Mouse (Mus musculus): ENCODE data around the gene Ubfd1. TPM values are rescaled to one million over a fixed set of nuclear protein-coding genes. Genes with fewer than 3 reads are reported as not detected.

Ubfd1 gene
- 63.8 and 65.6 TPM in 2 replicates for polyA plus RNA-seq (2015; fragmentation: Nextera tagmentation; extraction: Ambion mirVana)

- ATAC-seq, result peak; percentile 98
- Histone ChIP-seq H3K9me3 (ENCODE audit: control insufficient read depth, low read length) (no peaks in the 10 kb centered on the region), H3K36me3 (ENCODE audit: control insufficient read depth, insufficient read depth) (peaks cover 9% of the 10 kb centered on the region), H3K27ac (ENCODE audit: low read length) (peak within 1 kb of the TSS; percentile 98), H3K4me2 (ENCODE audit: low read length) (peak within 1 kb of the TSS; percentile 77), H3K9ac (replicated peaks; ENCODE audit: low read depth, low read length) (peak within 1 kb of the TSS; percentile 91), H3K4me3 (replicated peaks; ENCODE audit: low read length) (peak within 1 kb of the TSS; percentile 87), H3K4me1 (replicated peaks; ENCODE audit: control insufficient read depth, insufficient read depth, low read length) (peaks cover 26% of the 10 kb centered on the region), H3K27me3 (replicated peaks; ENCODE audit: control insufficient read depth, insufficient read depth, low read length) (no peaks in the 10 kb centered on the region)
- WGBS, result under 1% methylated on average over 59 of the region's 60 CpGs
Observed at GRCm38 (mm10) chr7:122066945-122067516, at the start of gene Ubfd1, which contains the start of gene Ears2. Ubfd1 (plus strand) TSS chr7:122067175. Ears2 (minus strand) TSS chr7:122067263.

GRCm38 (mm10) chr7:122018247-122018646 is 48.7 kb upstream of the Ubfd1 start:
- ATAC-seq, result no peak
- Histone ChIP-seq H3K36me3 (ENCODE audit: control insufficient read depth, insufficient read depth) (no peaks in the 10 kb centered on the region), H3K27me3 (replicated peaks; ENCODE audit: control insufficient read depth, insufficient read depth, low read length) (no peaks in the 10 kb centered on the region), H3K27ac (ENCODE audit: low read length) (no peak overlapping the region), H3K9ac (replicated peaks; ENCODE audit: low read depth, low read length) (no peak overlapping the region), H3K9me3 (ENCODE audit: control insufficient read depth, low read length) (no peaks in the 10 kb centered on the region), H3K4me1 (replicated peaks; ENCODE audit: control insufficient read depth, insufficient read depth, low read length) (peaks cover 26% of the 10 kb centered on the region), H3K4me3 (replicated peaks; ENCODE audit: low read length) (peak overlapping the region; percentile 77; the same call in 1 of the 2 replicates), H3K4me2 (ENCODE audit: low read length) (peak overlapping the region; percentile 64)
- 72% methylated on average over 3 of the region's 3 CpGs for WGBS

GRCm38 (mm10) chr7:122018978-122019377 is 48.0 kb upstream of the Ubfd1 start:
- Histone ChIP-seq H3K9me3 (ENCODE audit: control insufficient read depth, low read length) (no peaks in the 10 kb centered on the region), H3K27ac (ENCODE audit: low read length) (no peak overlapping the region), H3K9ac (replicated peaks; ENCODE audit: low read depth, low read length) (0 out of 2 replicates have a peak overlapping the region, but pooled peaks have one; percentile 11), H3K4me3 (replicated peaks; ENCODE audit: low read length) (peak overlapping the region; percentile 77), H3K4me1 (replicated peaks; ENCODE audit: control insufficient read depth, insufficient read depth, low read length) (peaks cover 26% of the 10 kb centered on the region), H3K4me2 (ENCODE audit: low read length) (peak overlapping the region; percentile 64), H3K36me3 (ENCODE audit: control insufficient read depth, insufficient read depth) (no peaks in the 10 kb centered on the region), H3K27me3 (replicated peaks; ENCODE audit: control insufficient read depth, insufficient read depth, low read length) (no peaks in the 10 kb centered on the region)
- WGBS, result 80% methylated on average over 7 of the region's 7 CpGs
- no peak for ATAC-seq

- Histone ChIP-seq H3K4me1 (replicated peaks; ENCODE audit: control insufficient read depth, insufficient read depth, low read length) (peaks cover 24% of the 10 kb centered on the region), H3K27ac (ENCODE audit: low read length) (peak overlapping the region; percentile 86), H3K9ac (replicated peaks; ENCODE audit: low read depth, low read length) (peak overlapping the region; percentile 79), H3K36me3 (ENCODE audit: control insufficient read depth, insufficient read depth) (no peaks in the 10 kb centered on the region), H3K4me2 (ENCODE audit: low read length) (peak overlapping the region; percentile 64), H3K4me3 (replicated peaks; ENCODE audit: low read length) (peak overlapping the region; percentile 77), H3K9me3 (ENCODE audit: control insufficient read depth, low read length) (no peaks in the 10 kb centered on the region), H3K27me3 (replicated peaks; ENCODE audit: control insufficient read depth, insufficient read depth, low read length) (no peaks in the 10 kb centered on the region)
- WGBS, result 2% methylated on average over 6 of the region's 6 CpGs
- peak; percentile 56 for ATAC-seq
Observed at GRCm38 (mm10) chr7:122020273-122020666, 46.7 kb upstream of the Ubfd1 start.

- H3K9ac ChIP-seq (replicated peaks; ENCODE audit: low read depth, low read length), result peak within 1 kb of the TSS; percentile 79
- 0% methylated on average over 47 of the region's 50 CpGs for WGBS
- peaks cover 24% of the 10 kb centered on the region for H3K4me1 ChIP-seq (replicated peaks; ENCODE audit: control insufficient read depth, insufficient read depth, low read length)
- peak within 1 kb of the TSS; percentile 86 for H3K27ac ChIP-seq (ENCODE audit: low read length)
- H3K27me3 ChIP-seq (replicated peaks; ENCODE audit: control insufficient read depth, insufficient read depth, low read length), result no peaks in the 10 kb centered on the region
- H3K36me3 ChIP-seq (ENCODE audit: control insufficient read depth, insufficient read depth), result no peaks in the 10 kb centered on the region
- peak; percentile 87 for ATAC-seq
- H3K4me3 ChIP-seq (replicated peaks; ENCODE audit: low read length), result peak within 1 kb of the TSS; percentile 77
- H3K9me3 ChIP-seq (ENCODE audit: control insufficient read depth, low read length), result no peaks in the 10 kb centered on the region
- peak within 1 kb of the TSS; percentile 64 for H3K4me2 ChIP-seq (ENCODE audit: low read length)
Observed at GRCm38 (mm10) chr7:122020667-122021354, 46.2 kb upstream of the Ubfd1 start, which contains the start of gene Gga2. Gga2 (minus strand) TSS chr7:122021222.

- 100% methylated on average over 2 of the region's 2 CpGs for WGBS
- Histone ChIP-seq H3K36me3 (ENCODE audit: control insufficient read depth, insufficient read depth) (no peaks in the 10 kb centered on the region), H3K4me3 (replicated peaks; ENCODE audit: low read length) (no peak overlapping the region), H3K9me3 (ENCODE audit: control insufficient read depth, low read length) (no peaks in the 10 kb centered on the region), H3K4me1 (replicated peaks; ENCODE audit: control insufficient read depth, insufficient read depth, low read length) (peaks cover 20% of the 10 kb centered on the region), H3K27ac (ENCODE audit: low read length) (no peak overlapping the region), H3K4me2 (ENCODE audit: low read length) (no peak overlapping the region), H3K9ac (replicated peaks; ENCODE audit: low read depth, low read length) (no peak overlapping the region), H3K27me3 (replicated peaks; ENCODE audit: control insufficient read depth, insufficient read depth, low read length) (no peaks in the 10 kb centered on the region)
- no peak for ATAC-seq
Observed at GRCm38 (mm10) chr7:122022131-122022530, 44.8 kb upstream of the Ubfd1 start.

GRCm38 (mm10) chr7:122033371-122033770 is 33.6 kb upstream of the Ubfd1 start:
- H3K4me3 ChIP-seq (replicated peaks; ENCODE audit: low read length), result no peak overlapping the region
- H3K9me3 ChIP-seq (ENCODE audit: control insufficient read depth, low read length), result no peaks in the 10 kb centered on the region
- H3K9ac ChIP-seq (replicated peaks; ENCODE audit: low read depth, low read length), result no peak overlapping the region
- H3K4me2 ChIP-seq (ENCODE audit: low read length), result no peak overlapping the region
- ATAC-seq, result no peak
- no peaks in the 10 kb centered on the region for H3K36me3 ChIP-seq (ENCODE audit: control insufficient read depth, insufficient read depth)
- H3K4me1 ChIP-seq (replicated peaks; ENCODE audit: control insufficient read depth, insufficient read depth, low read length), result no peaks in the 10 kb centered on the region
- H3K27me3 ChIP-seq (replicated peaks; ENCODE audit: control insufficient read depth, insufficient read depth, low read length), result no peaks in the 10 kb centered on the region
- 84% methylated on average over 3 of the region's 3 CpGs for WGBS
- H3K27ac ChIP-seq (ENCODE audit: low read length), result no peak overlapping the region

- Histone ChIP-seq H3K4me2 (ENCODE audit: low read length) (no peak overlapping the region), H3K4me1 (replicated peaks; ENCODE audit: control insufficient read depth, insufficient read depth, low read length) (no peaks in the 10 kb centered on the region), H3K9me3 (ENCODE audit: control insufficient read depth, low read length) (no peaks in the 10 kb centered on the region), H3K36me3 (ENCODE audit: control insufficient read depth, insufficient read depth) (no peaks in the 10 kb centered on the region), H3K4me3 (replicated peaks; ENCODE audit: low read length) (no peak overlapping the region), H3K9ac (replicated peaks; ENCODE audit: low read depth, low read length) (no peak overlapping the region), H3K27ac (ENCODE audit: low read length) (no peak overlapping the region), H3K27me3 (replicated peaks; ENCODE audit: control insufficient read depth, insufficient read depth, low read length) (no peaks in the 10 kb centered on the region)
- WGBS, result 45% methylated on average over 2 of the region's 2 CpGs
- no peak for ATAC-seq
Observed at GRCm38 (mm10) chr7:122034348-122034747, 32.6 kb upstream of the Ubfd1 start.

- no peaks in the 10 kb centered on the region for H3K9me3 ChIP-seq (ENCODE audit: control insufficient read depth, low read length)
- no peak overlapping the region for H3K27ac ChIP-seq (ENCODE audit: low read length)
- H3K4me1 ChIP-seq (replicated peaks; ENCODE audit: control insufficient read depth, insufficient read depth, low read length), result no peaks in the 10 kb centered on the region
- peaks cover 8% of the 10 kb centered on the region; the same call in 1 of the 2 replicates for H3K36me3 ChIP-seq (ENCODE audit: control insufficient read depth, insufficient read depth)
- ATAC-seq, result no peak
- no peaks in the 10 kb centered on the region for H3K27me3 ChIP-seq (replicated peaks; ENCODE audit: control insufficient read depth, insufficient read depth, low read length)
- H3K9ac ChIP-seq (replicated peaks; ENCODE audit: low read depth, low read length), result no peak overlapping the region
- no peak overlapping the region for H3K4me3 ChIP-seq (replicated peaks; ENCODE audit: low read length)
- 85% methylated on average over 8 of the region's 8 CpGs for WGBS
- H3K4me2 ChIP-seq (ENCODE audit: low read length), result no peak overlapping the region
Observed at GRCm38 (mm10) chr7:122044106-122044505, 22.9 kb upstream of the Ubfd1 start.

All from forebrain, embryonic 16.5 days (tissue).